Mouse (Mus musculus) spleen, postnatal 36 days (tissue): Measurements from ENCODE around the gene Hspa1b.

Source experiments
- DNase-seq, 2 experiments: peaks; one replicate each; pipeline ENCODE4 v3.0.0; 2022; ENCODE audit warnings: low spot score in 2 of 2, mixed read lengths in 1 of 2

The Hspa1b gene

DNA sequence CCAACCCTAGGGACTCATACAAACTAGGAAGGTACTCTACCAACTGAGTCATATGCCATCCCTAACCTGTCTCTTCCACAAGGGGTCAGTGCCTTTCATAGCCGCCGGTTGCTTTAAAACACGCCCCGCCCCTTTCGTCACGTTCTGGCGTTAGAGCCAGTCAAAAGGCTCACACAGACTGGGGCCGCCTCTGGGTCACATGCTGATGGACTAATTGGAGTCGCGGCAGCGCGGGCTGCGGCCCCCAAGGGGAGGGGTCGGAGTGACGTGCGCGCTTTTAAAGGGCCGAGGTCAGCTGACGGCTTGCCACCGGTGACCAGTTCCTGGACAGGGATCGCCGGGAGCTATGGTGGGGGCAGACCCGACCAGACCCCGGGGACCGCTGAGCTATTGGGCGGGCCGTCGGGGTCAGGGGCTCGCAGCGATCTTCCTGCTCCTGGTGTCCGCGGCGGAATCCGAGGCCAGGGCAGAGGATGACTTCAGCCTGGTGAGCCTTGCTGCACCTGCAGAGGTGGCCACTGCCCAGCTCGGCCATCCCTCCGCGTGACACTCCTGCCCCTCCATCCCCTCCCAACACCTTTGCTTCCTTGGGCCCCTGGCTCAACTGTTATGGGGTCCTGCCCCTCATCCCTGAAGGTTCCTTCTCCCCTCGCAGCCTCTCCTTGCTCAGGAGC is 27.8 kb downstream of the Hspa1b start, which contains the start of gene Neu1:
Gene Neu1, plus strand, starts transcription at position 193 of the 674 bp plus-strand sequence.
- DNase-seq = peak; percentile 98

DNA sequence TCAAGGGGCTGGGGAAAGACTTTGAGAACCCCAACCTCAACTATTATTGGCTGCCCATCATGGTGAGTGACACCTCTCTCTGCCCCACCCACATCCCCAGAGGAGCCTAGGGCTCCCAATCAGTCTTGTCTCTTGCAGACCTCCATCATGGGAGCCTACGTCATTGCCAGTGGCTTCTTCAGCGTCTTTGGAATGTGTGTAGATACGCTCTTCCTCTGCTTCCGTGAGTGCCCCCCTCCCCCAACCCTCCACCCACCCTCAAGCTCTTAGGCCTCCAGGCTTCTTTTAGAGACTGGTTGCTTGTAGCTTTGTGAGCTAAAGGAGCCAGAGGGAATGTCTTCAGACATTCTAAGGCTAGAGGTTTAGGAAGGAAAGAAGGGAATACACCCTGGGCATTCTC is 30.2 kb downstream of the Hspa1b start:
- no peak for DNase-seq

DNA sequence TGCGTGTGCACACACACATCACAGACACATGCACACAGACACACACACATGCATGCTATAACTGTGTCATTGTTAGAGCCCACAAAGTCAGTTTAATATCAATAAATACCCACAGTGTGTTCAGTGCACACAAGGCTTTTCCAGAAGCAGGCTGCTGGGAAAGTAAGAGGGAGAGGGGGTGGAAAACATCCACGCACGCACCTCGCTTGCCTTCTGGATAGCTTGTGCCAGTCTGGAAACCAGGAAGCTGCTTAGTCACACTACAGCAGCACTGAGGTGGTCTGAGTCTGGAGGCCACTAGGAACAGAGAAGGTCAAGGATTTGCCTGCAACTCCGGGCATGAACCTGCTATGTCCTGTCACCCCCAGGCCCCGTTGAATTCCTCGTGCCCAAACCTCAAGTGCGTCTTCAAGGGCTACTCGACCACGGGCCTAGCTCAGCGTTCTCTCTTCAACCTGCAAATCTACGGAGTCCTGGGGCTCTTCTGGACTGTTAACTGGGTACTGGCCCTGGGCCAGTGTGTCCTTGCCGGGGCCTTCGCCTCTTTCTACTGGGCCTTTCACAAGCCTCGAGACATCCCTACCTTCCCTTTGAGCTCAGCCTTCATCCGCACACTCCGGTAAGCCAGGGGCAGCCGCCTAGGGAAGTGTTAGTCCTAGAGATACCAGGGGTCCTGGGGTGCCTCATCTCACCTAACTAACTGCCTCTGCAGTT is 31.6 kb downstream of the Hspa1b start:
- DNase-seq = no peak

DNA sequence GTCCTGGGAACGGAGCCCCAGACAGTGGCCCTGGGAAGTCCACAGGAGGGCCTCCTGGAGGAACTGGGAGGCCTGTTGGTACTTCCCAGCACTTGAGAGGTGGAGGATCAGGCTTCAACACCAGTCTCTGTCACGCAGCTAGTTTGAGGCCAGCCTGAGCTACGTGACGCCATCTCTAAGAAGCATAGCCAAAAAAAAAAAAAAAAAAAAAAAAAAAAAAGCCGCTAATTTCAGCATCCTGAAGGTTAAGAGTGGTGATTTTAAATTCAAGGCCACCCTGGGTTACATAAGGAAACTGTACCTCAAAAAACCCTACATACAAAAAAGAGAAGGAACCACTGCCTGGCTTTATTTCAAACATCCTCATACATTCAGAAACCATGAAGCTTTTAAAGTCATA is 34.8 kb downstream of the Hspa1b start:
- DNase-seq = no peak

DNA sequence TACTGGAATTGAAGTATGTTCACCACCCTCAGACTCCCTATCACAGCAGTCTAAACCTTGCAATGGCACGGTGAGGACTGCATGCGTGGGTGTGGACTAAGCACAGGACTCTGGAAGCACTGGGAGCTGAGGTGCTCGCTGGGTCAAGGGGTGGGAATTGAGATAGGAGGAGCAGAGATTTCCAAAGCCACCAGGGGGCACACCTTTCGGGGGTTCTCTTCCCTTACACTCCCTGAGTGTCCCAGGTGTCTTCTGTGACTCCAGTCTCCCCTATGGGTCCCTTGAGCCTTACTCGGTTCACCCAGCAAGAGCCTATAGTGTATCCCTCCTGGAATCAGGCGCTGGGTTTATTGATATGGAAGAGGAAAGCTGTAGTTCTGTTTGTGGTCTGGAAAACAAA is 36.1 kb downstream of the Hspa1b start:
- no peak for DNase-seq

DNA sequence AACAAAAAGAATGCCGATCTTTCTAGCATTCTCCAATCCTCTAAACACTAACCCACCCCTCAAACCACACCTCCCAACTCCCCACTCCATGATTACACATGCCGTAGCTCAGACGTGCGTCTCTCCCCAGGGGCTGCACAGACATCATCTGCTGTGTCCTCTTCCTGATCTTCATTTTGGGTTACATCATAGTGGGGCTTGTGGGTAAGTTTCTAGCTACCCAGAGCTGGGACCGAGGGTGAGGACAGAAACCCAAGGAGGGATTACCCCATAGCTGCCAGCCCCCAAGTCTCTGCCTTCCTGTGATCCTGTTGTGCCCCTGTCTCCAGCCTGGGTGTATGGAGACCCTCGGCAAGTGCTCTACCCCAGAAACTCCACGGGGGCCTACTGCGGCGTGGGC is 41.9 kb downstream of the Hspa1b start:
- no peak for DNase-seq

DNA sequence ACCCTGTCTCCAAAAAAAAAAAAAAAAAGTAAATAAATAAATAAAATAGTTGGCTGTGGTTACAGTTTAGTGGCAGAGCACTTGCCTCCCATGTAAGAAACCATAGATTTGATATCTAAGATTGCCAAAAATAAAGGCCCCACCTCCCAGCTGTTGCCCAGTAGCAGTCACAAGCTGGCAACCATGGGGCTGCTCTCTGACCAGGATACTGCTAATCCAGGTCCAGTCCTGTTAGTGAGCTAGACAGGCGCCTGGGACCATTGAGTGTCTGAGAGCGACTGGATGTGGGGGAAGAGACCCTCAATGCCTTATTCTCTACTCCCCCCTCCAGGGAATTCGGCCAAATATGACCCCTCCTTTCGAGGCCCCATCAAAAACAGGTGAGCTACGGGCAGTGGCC is 42.7 kb downstream of the Hspa1b start:
- no peak for DNase-seq

DNA sequence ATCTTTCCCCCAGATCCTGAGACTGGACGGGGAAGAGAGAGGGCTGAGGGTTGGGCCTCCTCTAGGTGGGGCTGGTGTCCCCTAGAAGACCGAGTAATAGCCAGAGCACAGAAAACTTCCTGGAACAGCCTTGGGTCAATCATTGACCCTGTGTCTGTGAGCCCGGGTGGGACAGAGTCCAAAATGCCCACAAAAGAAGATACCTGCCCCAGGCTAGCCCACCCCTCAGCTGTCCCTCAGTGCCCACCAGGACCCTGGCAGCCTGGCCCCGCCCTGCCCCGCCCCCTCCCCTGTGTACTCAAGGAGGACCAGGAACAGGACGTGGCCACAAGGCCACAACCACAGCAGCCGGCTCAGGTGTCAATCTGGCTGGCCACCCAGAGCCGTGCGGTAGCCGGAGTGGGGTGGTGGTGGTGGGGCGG is 43.6 kb downstream of the Hspa1b start:
- DNase-seq = no peak

DNA sequence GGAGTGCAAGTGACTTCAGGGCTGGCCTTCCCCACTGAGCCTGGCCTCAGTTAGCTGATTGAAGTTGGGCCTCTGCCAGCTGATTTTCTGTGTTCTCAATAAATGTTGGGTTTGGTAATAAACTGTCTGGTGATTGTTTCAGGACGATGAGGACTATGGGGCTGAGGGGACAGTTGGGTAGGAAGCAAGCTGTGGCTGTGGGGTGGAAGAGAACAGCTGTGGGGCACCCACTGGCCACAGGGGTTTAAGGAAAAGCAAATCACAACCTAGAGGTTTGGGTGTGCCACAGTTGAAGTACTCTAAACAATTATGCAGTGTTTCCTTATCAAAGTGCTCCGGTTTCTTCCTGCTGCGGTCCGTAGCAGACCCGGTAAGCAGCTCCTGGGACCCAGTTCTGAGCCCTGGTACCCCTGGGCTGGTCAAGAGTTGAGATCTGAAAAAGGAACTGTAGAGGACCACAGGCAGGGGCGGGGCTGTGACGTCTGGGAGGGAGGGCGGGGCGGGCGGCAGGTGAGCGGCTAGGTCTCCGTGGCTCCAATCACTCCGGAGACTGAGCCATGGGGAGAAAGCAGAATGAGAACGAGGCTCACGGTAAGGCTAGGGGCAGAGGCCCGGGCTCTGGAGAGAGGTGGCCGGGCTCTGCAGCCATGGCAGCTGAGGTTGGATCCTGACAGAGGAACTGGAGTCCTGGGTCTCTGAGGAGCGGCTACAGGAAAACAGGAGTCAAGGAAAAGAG is 44.9 kb downstream of the Hspa1b start, which contains the start of gene Slc44a4:
Gene Slc44a4, plus strand, starts transcription at position 537 of the 736 bp plus-strand sequence.
- DNase-seq = no peak

DNA sequence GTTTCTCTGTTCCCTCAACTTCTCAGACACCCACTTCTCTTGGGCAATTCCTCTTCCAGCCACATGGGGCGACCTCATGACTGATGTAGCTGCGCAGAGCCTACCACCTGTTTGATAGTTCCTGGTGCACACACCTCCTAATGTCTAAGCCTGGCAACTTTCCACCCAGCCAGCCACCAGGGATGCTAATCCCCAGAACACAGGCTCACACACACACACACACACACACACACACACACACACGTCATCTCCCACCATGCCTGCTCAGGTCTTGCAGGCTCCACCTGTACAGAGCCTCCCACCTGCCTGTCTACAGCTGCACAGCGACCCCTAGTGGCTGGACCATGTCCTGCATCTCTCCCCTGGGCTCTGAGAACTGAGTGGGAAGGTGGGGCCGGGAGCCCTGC is 47.1 kb downstream of the Hspa1b start:
- peak; percentile 74 to 76 for DNase-seq

DNA sequence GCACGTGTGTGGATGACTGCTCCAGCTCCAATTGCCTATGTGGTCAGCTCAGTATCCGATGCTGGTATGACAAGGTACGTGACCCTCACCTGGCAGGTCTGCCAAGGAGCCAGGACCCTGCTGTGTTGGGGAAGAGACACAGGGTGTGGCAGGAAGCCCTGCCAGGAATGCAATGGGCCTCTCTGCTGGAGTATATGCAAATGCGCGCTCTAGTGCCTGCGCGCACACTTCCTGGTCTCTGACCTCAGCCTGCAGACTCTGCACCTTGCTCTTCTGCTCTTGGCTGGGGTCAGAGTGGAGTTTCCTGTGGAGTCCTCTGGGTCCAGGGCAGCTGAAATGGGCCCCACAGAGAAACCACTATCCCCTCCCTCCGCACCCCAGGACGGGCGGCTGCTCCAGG is 48.1 kb downstream of the Hspa1b start:
- no peak for DNase-seq
